Mouse (Mus musculus): ENCODE measurements at regions not wholly inside any gene's neighbourhood (a gene's known extent, or its start where the extent isn't known, plus 50 kb on each side); places are given as distances from the start of the nearest gene placed in this dataset.

DNA sequence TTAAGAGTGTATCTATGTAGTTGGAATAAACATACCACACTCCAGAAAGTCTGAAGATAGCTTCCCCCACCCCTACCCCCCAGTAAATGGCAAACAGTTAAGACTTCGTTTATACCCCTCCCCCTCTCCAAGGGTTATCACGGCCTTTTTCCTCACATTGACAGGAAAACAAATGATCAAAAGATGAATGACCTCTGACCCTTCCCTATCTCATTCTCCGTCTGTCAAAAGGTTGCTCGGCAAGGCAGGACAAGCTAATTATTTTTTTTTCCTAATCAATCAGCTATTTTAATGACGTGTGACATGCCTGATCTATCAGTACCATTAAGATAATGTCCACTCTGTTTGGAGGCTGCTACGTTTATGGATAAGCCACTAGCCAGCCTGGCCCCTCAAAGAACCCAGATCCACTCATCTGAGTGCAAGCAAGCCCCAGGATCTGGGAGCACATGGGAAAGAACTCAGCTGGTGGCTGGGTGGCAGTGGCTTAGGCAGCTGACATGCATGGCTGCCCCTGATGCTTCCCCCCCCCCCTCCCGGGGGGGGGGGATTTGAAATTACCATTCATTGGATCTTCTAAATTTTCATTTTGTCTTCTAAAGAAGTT is 192.1 kb downstream of the Msrb3 start:
- H3K36me3 ChIP-seq (ENCODE audit: control insufficient read depth, insufficient read depth, low read length): no peaks in the 10 kb centered on the region
- H3K4me1 ChIP-seq (ENCODE audit: control insufficient read depth, insufficient read depth, low read length): peaks cover 6% of the 10 kb centered on the region
- H3K27ac ChIP-seq (ENCODE audit: control insufficient read depth, insufficient read depth, low read depth, low read length): no peak overlapping the region
- H3K27me3 ChIP-seq (ENCODE audit: control insufficient read depth, insufficient read depth, low read length): no peaks in the 10 kb centered on the region
- no peak for TF ChIP-seq POLR2A (IDR thresholded peaks at IDR 0.05; ENCODE audit: control insufficient read depth, low read depth, low read length)
- TF ChIP-seq CTCF (IDR thresholded peaks at IDR 0.05; ENCODE audit: control insufficient read depth, insufficient read depth, insufficient replicate concordance, low read depth, low read length): no peak
- H3K4me3 ChIP-seq (ENCODE audit: control insufficient read depth, low read depth, low read length): no peak overlapping the region

DNA sequence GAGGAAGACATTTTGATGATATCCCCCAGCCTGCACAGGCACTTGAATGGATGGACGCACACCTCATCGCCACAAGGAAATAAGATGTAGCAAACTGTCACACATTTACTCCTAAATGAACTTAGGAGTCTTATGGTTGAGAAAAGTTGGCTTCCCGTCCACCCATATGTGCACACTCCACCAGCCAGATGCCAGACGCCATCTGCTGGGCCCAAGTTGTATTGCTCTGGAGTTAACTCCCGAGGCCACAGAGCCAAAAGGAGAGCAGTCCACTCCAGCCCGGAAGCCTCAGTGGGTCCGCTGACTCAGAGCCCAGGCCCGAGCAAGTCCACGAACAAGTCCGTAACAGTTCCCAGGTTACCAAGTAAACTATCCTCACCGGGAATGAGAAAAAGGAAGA is 197.1 kb downstream of the Msrb3 start:
- TF ChIP-seq CTCF (IDR thresholded peaks at IDR 0.05; ENCODE audit: control insufficient read depth, insufficient read depth, insufficient replicate concordance, low read depth, low read length) (peak; percentile 73; the same call in 1 of the 2 replicates), POLR2A (IDR thresholded peaks at IDR 0.05; ENCODE audit: control insufficient read depth, low read depth, low read length) (no peak)
- Histone ChIP-seq H3K27ac (ENCODE audit: control insufficient read depth, insufficient read depth, low read depth, low read length) (no peak overlapping the region), H3K4me3 (ENCODE audit: control insufficient read depth, low read depth, low read length) (no peak overlapping the region), H3K4me1 (ENCODE audit: control insufficient read depth, insufficient read depth, low read length) (peaks cover 7% of the 10 kb centered on the region), H3K36me3 (ENCODE audit: control insufficient read depth, insufficient read depth, low read length) (no peaks in the 10 kb centered on the region), H3K27me3 (ENCODE audit: control insufficient read depth, insufficient read depth, low read length) (no peaks in the 10 kb centered on the region; the same call in 1 of the 2 replicates)

DNA sequence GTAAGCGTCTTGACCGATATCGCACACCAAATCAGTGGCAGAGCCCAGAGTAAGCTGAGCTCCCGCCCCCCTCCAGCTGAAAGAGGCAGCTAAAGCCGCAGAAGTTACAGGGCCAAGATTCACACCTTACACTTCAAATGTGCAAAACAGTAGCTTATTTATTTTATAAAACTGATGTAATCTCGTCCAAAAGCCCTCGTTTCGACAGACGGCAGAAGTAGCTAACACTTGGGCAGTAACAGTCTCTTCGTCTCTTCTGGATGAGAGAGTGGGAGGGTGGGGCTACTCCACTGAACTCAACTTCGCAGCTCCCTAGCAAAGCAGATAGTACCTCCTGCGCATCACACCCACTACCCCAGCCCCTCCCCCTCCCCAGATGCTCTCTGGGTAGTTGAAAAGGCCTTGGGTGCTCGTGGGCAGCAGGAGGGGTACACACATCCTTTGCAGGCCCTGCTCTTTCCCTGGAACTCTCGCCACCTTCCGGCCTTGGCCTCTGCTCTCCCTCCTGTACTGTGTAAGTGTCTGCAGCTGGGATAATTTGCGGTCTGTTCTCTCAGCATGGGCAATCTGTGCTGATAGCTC is 201.5 kb downstream of the Msrb3 start:
- Histone ChIP-seq H3K27ac (ENCODE audit: control insufficient read depth, insufficient read depth, low read depth, low read length) (no peak overlapping the region), H3K4me1 (ENCODE audit: control insufficient read depth, insufficient read depth, low read length) (peaks cover 7% of the 10 kb centered on the region), H3K27me3 (ENCODE audit: control insufficient read depth, insufficient read depth, low read length) (no peaks in the 10 kb centered on the region; the same call in 1 of the 2 replicates), H3K4me3 (ENCODE audit: control insufficient read depth, low read depth, low read length) (no peak overlapping the region), H3K36me3 (ENCODE audit: control insufficient read depth, insufficient read depth, low read length) (no peaks in the 10 kb centered on the region)
- TF ChIP-seq CTCF (IDR thresholded peaks at IDR 0.05; ENCODE audit: control insufficient read depth, insufficient read depth, insufficient replicate concordance, low read depth, low read length): no peak
- TF ChIP-seq POLR2A (IDR thresholded peaks at IDR 0.05; ENCODE audit: control insufficient read depth, low read depth, low read length): no peak

DNA sequence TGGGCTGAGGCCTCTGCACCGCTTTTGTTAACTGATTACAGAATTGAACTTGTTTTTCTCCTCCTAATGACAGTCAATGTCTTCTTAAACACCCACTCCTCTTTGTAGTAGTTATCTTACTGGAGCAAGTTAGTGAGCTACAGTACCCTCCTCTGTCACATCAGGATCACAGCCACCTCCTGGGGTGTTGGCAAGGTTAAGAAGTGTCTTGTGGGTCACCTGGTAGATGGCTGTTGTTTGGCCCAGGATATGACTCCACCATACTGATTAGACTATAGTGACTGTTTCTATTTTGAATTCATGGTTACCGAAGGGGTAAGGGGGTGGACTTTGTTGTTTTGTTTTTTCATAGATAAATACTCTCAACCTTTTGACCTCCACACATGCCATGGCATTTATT is 202.4 kb downstream of the Msrb3 start:
- Histone ChIP-seq H3K4me1 (ENCODE audit: control insufficient read depth, insufficient read depth, low read length) (peaks cover 7% of the 10 kb centered on the region), H3K27ac (ENCODE audit: control insufficient read depth, insufficient read depth, low read depth, low read length) (no peak overlapping the region)

DNA sequence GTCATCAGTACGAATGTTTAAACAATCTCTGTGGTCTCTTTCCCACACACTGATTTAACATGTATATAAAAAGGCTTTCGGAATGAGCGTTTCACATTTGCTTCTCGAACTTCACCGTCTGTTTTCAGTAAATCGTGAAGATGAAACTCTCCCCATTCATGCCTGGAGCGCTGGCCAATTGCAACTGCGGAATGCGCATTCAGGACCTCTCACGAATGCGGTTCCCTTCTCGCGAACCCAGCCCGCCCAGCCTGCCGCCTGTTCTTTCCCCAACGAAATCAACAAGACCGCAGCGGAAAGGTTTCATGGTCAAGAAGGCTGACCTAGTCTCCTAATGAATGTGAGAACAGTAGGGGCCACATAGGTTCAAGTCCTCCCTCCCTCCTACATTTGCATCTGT is 204.4 kb downstream of the Msrb3 start:
- Histone ChIP-seq H3K4me1 (ENCODE audit: control insufficient read depth, insufficient read depth, low read length) (peaks cover 7% of the 10 kb centered on the region), H3K27me3 (ENCODE audit: control insufficient read depth, insufficient read depth, low read length) (no peaks in the 10 kb centered on the region; the same call in 1 of the 2 replicates), H3K4me3 (ENCODE audit: control insufficient read depth, low read depth, low read length) (no peak overlapping the region), H3K36me3 (ENCODE audit: control insufficient read depth, insufficient read depth, low read length) (no peaks in the 10 kb centered on the region), H3K27ac (ENCODE audit: control insufficient read depth, insufficient read depth, low read depth, low read length) (no peak overlapping the region)
- TF ChIP-seq POLR2A (IDR thresholded peaks at IDR 0.05; ENCODE audit: control insufficient read depth, low read depth, low read length): no peak
- no peak for TF ChIP-seq CTCF (IDR thresholded peaks at IDR 0.05; ENCODE audit: control insufficient read depth, insufficient read depth, insufficient replicate concordance, low read depth, low read length)

More for the DNA sequence above, 202.4 kb downstream of the Msrb3 start:
- no peaks in the 10 kb centered on the region for H3K36me3 ChIP-seq (ENCODE audit: control insufficient read depth, insufficient read depth, low read length)
- TF ChIP-seq CTCF (IDR thresholded peaks at IDR 0.05; ENCODE audit: control insufficient read depth, insufficient read depth, insufficient replicate concordance, low read depth, low read length): no peak
- TF ChIP-seq POLR2A (IDR thresholded peaks at IDR 0.05; ENCODE audit: control insufficient read depth, low read depth, low read length): no peak
- no peak overlapping the region for H3K4me3 ChIP-seq (ENCODE audit: control insufficient read depth, low read depth, low read length)
- no peaks in the 10 kb centered on the region; the same call in 1 of the 2 replicates for H3K27me3 ChIP-seq (ENCODE audit: control insufficient read depth, insufficient read depth, low read length)

DNA sequence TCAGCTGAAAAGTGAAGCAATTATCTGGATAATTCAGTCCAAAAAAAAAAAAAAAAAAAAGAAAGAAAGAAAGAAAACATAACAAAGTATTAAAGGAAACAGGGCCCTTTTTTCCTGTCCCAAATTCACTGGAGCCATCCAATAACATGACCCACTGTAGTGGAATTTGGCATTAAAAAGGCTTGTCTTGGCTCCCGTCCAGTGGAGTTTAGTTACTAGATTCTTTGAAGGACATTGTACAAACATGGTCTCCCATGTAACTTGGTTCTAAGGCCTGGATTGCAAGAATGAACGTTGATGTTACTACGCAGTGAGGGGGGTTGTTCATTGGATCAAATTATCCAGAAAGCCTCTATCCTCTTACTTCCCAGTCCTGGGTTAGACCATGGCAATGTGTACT is 207.4 kb downstream of the Msrb3 start:
- H3K4me3 ChIP-seq (ENCODE audit: control insufficient read depth, low read depth, low read length): no peak overlapping the region
- no peak overlapping the region for H3K27ac ChIP-seq (ENCODE audit: control insufficient read depth, insufficient read depth, low read depth, low read length)
- H3K4me1 ChIP-seq (ENCODE audit: control insufficient read depth, insufficient read depth, low read length): no peaks in the 10 kb centered on the region; the same call in 1 of the 2 replicates
- TF ChIP-seq CTCF (IDR thresholded peaks at IDR 0.05; ENCODE audit: control insufficient read depth, insufficient read depth, insufficient replicate concordance, low read depth, low read length): no peak
- TF ChIP-seq POLR2A (IDR thresholded peaks at IDR 0.05; ENCODE audit: control insufficient read depth, low read depth, low read length): no peak
- H3K36me3 ChIP-seq (ENCODE audit: control insufficient read depth, insufficient read depth, low read length): no peaks in the 10 kb centered on the region
- H3K27me3 ChIP-seq (ENCODE audit: control insufficient read depth, insufficient read depth, low read length): no peaks in the 10 kb centered on the region

DNA sequence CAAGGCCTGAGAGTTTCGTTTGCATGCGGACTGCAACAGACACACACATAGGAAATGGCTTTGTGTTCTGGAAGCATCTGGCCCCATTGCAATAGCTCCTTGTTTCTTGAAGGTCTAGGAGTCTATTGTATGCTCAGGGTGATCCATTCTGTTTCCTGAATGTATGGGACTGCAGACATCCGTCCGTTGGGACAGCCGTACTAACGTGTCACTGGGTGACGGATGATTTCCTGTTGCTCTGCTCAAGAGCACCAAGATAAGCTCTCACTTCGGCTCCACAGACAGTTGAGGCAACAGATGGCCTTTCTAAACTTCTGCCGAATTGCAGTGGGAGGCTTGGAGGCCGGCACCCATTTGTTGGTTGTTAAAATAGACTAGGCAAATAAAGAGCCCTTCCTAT is 209.9 kb upstream of the Hmga2 start:
- H3K36me3 ChIP-seq (ENCODE audit: control insufficient read depth, insufficient read depth, low read length): no peaks in the 10 kb centered on the region
- H3K4me1 ChIP-seq (ENCODE audit: control insufficient read depth, insufficient read depth, low read length): peaks cover 5% of the 10 kb centered on the region
- no peak overlapping the region for H3K27ac ChIP-seq (ENCODE audit: control insufficient read depth, insufficient read depth, low read depth, low read length)
- no peak overlapping the region for H3K4me3 ChIP-seq (ENCODE audit: control insufficient read depth, low read depth, low read length)
- H3K27me3 ChIP-seq (ENCODE audit: control insufficient read depth, insufficient read depth, low read length): no peaks in the 10 kb centered on the region
- TF ChIP-seq CTCF (IDR thresholded peaks at IDR 0.05; ENCODE audit: control insufficient read depth, insufficient read depth, insufficient replicate concordance, low read depth, low read length) (no peak), POLR2A (IDR thresholded peaks at IDR 0.05; ENCODE audit: control insufficient read depth, low read depth, low read length) (no peak)

Data from testis, adult 2 months (tissue).